Mouse (Mus musculus): ENCODE data around the gene Ptprn2. TPM values are rescaled to one million over a fixed set of nuclear protein-coding genes. Genes with fewer than 3 reads are reported as not detected.

Ptprn2 gene
- polyA plus RNA-seq, 1 experiment: 0.37 TPM

DNA sequence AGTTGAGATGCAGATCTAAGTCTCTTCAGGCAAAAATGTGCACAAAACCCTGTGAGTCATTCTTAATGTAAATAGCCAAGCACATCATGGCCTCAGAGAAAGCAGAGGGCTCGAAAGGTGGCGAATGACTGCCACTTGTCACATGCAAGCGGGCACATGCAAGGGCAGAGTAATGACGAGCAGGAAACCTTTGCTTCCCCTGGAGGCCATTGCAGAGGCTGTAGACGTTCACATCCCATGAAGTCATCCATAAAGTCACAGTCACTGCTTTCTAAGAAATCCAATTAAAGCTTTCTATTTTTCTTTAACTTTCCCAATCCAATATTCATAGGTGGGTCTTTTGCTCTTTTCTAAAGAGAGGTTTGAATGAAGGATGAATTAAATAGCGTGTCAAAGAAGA lies 433.7 kb downstream of the Ptprn2 start:
- Histone ChIP-seq H3K4me1 (ENCODE audit: control insufficient read depth, insufficient read depth, low read length) (no peaks in the 10 kb centered on the region), H3K9ac (ENCODE audit: low read depth, poor library complexity, severe bottlenecking) (no peak overlapping the region), H3K27ac (ENCODE audit: insufficient read depth, low read length) (no peak overlapping the region), H3K27me3 (ENCODE audit: control insufficient read depth, insufficient read depth, low read length, poor library complexity, severe bottlenecking) (no peaks in the 10 kb centered on the region), H3K4me3 (ENCODE audit: low read depth, low read length) (no peak overlapping the region), H3K9me3 (replicated peaks; ENCODE audit: control insufficient read depth, insufficient read depth, low read length, poor library complexity, severe bottlenecking) (no peaks in the 10 kb centered on the region), H3K36me3 (ENCODE audit: control insufficient read depth, insufficient read depth, low read length, poor library complexity, severe bottlenecking) (no peaks in the 10 kb centered on the region)
- no peak for TF ChIP-seq CTCF (IDR thresholded peaks at IDR 0.05; ENCODE audit: low read depth, low read length)
- TF ChIP-seq EP300 (IDR thresholded peaks at IDR 0.05; ENCODE audit: insufficient read depth, low read depth, low read length): no peak
- no peak for TF ChIP-seq POLR2A (IDR thresholded peaks at IDR 0.05; ENCODE audit: insufficient read depth, low read length)

DNA sequence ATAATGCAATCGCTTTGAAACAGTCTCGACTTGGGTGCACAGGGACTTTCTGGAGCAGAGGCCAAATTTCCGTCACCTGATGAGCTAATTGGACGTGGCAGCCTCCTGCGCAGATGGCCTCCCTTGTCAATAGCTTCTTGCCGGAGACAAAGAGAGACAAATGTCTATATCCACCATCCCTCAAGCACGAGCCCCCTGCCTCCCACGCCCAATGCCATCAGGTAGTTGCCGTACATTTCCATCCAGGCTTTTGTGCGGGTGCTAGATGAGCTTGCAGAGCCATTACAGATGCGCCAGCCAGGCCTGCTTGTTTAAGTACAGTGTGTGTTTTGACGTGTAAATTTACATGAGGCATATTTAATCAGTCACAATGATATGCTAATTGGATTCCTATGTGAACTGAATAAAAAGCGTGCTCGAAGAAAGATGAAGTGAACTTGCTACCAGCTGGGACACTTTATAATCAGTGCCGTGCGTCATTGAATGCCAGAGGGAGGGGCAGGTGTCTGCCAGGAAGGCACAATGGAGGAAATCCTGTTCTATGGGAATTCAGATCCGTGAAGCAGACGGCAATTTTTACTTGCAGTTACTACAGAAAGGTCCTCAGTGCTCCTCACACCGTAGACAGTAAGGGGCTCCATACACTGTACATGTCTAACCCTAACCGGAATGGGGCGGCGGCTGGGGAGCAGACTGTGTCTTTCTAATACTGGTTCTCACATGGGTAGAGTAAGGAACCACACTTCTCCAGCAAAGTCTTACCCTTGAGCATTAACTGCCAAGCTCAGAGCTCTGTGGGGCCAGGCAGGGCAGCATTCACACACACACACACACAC lies 434.4 kb downstream of the Ptprn2 start:
- H3K27ac ChIP-seq (ENCODE audit: insufficient read depth, low read length): no peak overlapping the region
- TF ChIP-seq EP300 (IDR thresholded peaks at IDR 0.05; ENCODE audit: insufficient read depth, low read depth, low read length) (no peak), CTCF (IDR thresholded peaks at IDR 0.05; ENCODE audit: low read depth, low read length) (no peak), POLR2A (IDR thresholded peaks at IDR 0.05; ENCODE audit: insufficient read depth, low read length) (no peak)
- H3K9me3 ChIP-seq (replicated peaks; ENCODE audit: control insufficient read depth, insufficient read depth, low read length, poor library complexity, severe bottlenecking): no peaks in the 10 kb centered on the region

DNA sequence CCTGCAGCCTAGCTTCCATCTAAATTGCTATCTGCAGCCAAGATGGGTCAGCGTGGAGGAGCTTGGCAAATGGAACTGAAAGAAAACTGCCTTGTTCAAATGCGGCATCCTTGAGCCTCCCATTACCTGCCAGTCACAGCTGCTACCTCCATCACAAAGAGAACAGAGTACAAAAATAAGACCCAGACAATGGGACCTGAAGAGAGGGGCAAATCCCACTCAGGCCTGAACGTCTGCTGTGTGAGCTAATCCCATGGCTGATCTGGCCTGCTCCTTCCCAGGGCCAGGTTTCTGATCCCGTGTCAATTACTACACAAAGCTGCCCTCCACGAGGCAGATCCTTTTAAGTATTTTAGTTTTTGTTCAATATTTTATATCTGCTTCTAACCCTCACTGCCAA lies 441.6 kb downstream of the Ptprn2 start:
- no peak for TF ChIP-seq CTCF (IDR thresholded peaks at IDR 0.05; ENCODE audit: low read depth, low read length)
- no peak for TF ChIP-seq EP300 (IDR thresholded peaks at IDR 0.05; ENCODE audit: insufficient read depth, low read depth, low read length)
- TF ChIP-seq POLR2A (IDR thresholded peaks at IDR 0.05; ENCODE audit: insufficient read depth, low read length): no peak
- Histone ChIP-seq H3K27ac (ENCODE audit: insufficient read depth, low read length) (no peak overlapping the region), H3K9ac (ENCODE audit: low read depth, poor library complexity, severe bottlenecking) (no peak overlapping the region), H3K36me3 (ENCODE audit: control insufficient read depth, insufficient read depth, low read length, poor library complexity, severe bottlenecking) (no peaks in the 10 kb centered on the region), H3K4me3 (ENCODE audit: low read depth, low read length) (no peak overlapping the region), H3K4me1 (ENCODE audit: control insufficient read depth, insufficient read depth, low read length) (no peaks in the 10 kb centered on the region), H3K9me3 (replicated peaks; ENCODE audit: control insufficient read depth, insufficient read depth, low read length, poor library complexity, severe bottlenecking) (no peaks in the 10 kb centered on the region), H3K27me3 (ENCODE audit: control insufficient read depth, insufficient read depth, low read length, poor library complexity, severe bottlenecking) (no peaks in the 10 kb centered on the region)

More for the DNA sequence above, 434.4 kb downstream of the Ptprn2 start:
- Histone ChIP-seq H3K4me1 (ENCODE audit: control insufficient read depth, insufficient read depth, low read length) (no peaks in the 10 kb centered on the region), H3K27me3 (ENCODE audit: control insufficient read depth, insufficient read depth, low read length, poor library complexity, severe bottlenecking) (no peaks in the 10 kb centered on the region), H3K4me3 (ENCODE audit: low read depth, low read length) (no peak overlapping the region), H3K36me3 (ENCODE audit: control insufficient read depth, insufficient read depth, low read length, poor library complexity, severe bottlenecking) (no peaks in the 10 kb centered on the region), H3K9ac (ENCODE audit: low read depth, poor library complexity, severe bottlenecking) (no peak overlapping the region)

DNA sequence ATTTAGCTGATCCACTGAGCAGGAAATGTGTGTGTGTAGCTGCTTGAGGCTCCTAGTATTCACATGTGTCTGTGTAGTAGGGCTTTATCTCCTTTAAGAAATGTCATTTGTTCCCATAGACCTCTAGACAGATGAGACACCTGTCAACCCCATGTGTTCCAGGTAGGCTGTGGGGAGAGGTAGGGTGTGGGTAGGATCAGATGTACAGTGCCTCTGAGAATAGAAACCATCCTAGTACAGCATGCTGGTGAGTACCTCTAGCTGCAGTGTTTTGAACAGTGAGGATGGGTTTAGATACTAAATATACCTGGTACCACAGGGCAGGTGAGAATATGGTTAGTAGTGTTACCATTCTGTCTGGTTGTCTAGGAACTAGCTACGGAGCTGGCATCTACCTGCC lies 442.0 kb downstream of the Ptprn2 start:
- Histone ChIP-seq H3K4me3 (ENCODE audit: low read depth, low read length) (no peak overlapping the region), H3K9me3 (replicated peaks; ENCODE audit: control insufficient read depth, insufficient read depth, low read length, poor library complexity, severe bottlenecking) (no peaks in the 10 kb centered on the region), H3K27ac (ENCODE audit: insufficient read depth, low read length) (no peak overlapping the region), H3K27me3 (ENCODE audit: control insufficient read depth, insufficient read depth, low read length, poor library complexity, severe bottlenecking) (no peaks in the 10 kb centered on the region), H3K36me3 (ENCODE audit: control insufficient read depth, insufficient read depth, low read length, poor library complexity, severe bottlenecking) (no peaks in the 10 kb centered on the region), H3K4me1 (ENCODE audit: control insufficient read depth, insufficient read depth, low read length) (no peaks in the 10 kb centered on the region), H3K9ac (ENCODE audit: low read depth, poor library complexity, severe bottlenecking) (no peak overlapping the region)
- no peak for TF ChIP-seq EP300 (IDR thresholded peaks at IDR 0.05; ENCODE audit: insufficient read depth, low read depth, low read length)
- TF ChIP-seq CTCF (IDR thresholded peaks at IDR 0.05; ENCODE audit: low read depth, low read length): no peak
- TF ChIP-seq POLR2A (IDR thresholded peaks at IDR 0.05; ENCODE audit: insufficient read depth, low read length): no peak

DNA sequence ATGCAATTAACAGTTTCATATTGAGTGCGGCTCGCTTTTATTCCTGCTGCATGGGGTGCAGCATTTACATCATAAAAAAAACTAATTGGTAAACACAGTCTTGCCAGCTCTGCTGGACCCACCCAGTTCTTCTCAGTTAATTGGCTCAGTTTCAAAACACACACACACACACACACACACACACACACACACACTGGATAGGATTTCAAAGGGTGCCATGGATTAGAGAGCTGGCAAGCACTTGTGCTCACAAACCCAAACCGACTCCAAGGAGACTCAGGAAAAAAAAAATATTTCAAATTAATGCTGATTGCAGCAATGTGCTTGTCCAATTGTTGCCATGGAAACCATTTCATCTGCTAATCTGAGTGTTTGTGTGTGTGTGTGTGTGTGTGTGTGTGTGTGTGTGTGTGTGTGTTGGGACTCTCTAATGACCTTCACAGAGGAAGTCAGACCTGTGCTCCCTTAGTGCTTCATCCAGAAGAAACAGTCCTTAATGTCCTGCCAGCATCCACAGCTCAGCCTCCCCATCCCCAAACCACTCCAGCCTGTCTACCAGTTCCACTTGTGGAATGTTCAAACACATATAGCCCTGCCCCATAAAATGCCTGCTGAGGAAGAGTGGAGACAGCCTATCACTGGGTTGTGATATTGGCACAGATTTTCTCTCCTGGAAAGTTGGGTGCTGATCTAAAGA lies 452.8 kb downstream of the Ptprn2 start:
- Histone ChIP-seq H3K4me3 (ENCODE audit: low read depth, low read length) (no peak overlapping the region), H3K4me1 (ENCODE audit: control insufficient read depth, insufficient read depth, low read length) (no peaks in the 10 kb centered on the region), H3K27ac (ENCODE audit: insufficient read depth, low read length) (no peak overlapping the region), H3K36me3 (ENCODE audit: control insufficient read depth, insufficient read depth, low read length, poor library complexity, severe bottlenecking) (no peaks in the 10 kb centered on the region), H3K9ac (ENCODE audit: low read depth, poor library complexity, severe bottlenecking) (no peak overlapping the region), H3K27me3 (ENCODE audit: control insufficient read depth, insufficient read depth, low read length, poor library complexity, severe bottlenecking) (no peaks in the 10 kb centered on the region), H3K9me3 (replicated peaks; ENCODE audit: control insufficient read depth, insufficient read depth, low read length, poor library complexity, severe bottlenecking) (no peaks in the 10 kb centered on the region)
- TF ChIP-seq CTCF (IDR thresholded peaks at IDR 0.05; ENCODE audit: low read depth, low read length) (no peak), EP300 (IDR thresholded peaks at IDR 0.05; ENCODE audit: insufficient read depth, low read depth, low read length) (no peak), POLR2A (IDR thresholded peaks at IDR 0.05; ENCODE audit: insufficient read depth, low read length) (no peak)

DNA sequence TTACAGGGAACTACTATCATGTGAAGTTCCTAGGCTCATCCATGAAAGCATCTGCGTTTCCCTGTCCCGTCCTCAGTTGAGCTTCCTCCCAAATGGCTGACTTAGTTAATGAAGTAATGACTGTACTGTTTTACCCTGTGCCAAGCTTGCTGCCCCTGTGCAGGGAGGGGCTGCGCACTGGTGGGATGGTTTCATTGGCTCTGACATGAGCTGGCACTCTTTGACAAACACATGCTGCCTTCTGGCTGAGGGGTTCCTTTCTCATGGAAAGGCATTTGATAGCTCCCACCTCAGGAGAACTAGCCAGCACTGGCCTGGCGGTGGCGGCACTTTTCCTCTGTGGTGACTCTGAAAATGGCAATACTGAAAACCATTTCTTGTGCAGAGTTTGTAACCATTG lies 458.4 kb downstream of the Ptprn2 start:
- Histone ChIP-seq H3K4me3 (ENCODE audit: low read depth, low read length) (no peak overlapping the region), H3K4me1 (ENCODE audit: control insufficient read depth, insufficient read depth, low read length) (no peaks in the 10 kb centered on the region), H3K27ac (ENCODE audit: insufficient read depth, low read length) (no peak overlapping the region), H3K9me3 (replicated peaks; ENCODE audit: control insufficient read depth, insufficient read depth, low read length, poor library complexity, severe bottlenecking) (no peaks in the 10 kb centered on the region), H3K27me3 (ENCODE audit: control insufficient read depth, insufficient read depth, low read length, poor library complexity, severe bottlenecking) (no peaks in the 10 kb centered on the region), H3K9ac (ENCODE audit: low read depth, poor library complexity, severe bottlenecking) (no peak overlapping the region), H3K36me3 (ENCODE audit: control insufficient read depth, insufficient read depth, low read length, poor library complexity, severe bottlenecking) (no peaks in the 10 kb centered on the region)
- TF ChIP-seq POLR2A (IDR thresholded peaks at IDR 0.05; ENCODE audit: insufficient read depth, low read length) (no peak), EP300 (IDR thresholded peaks at IDR 0.05; ENCODE audit: insufficient read depth, low read depth, low read length) (no peak), CTCF (IDR thresholded peaks at IDR 0.05; ENCODE audit: low read depth, low read length) (no peak)

All from ES-Bruce4 (cell line).